Mouse (Mus musculus) heart, adult 2 months (tissue): ENCODE results near the gene Tmem199.

ENCODE experiments used
- CTCF ChIP-seq: fragments of 200-600 bp; IDR thresholded peaks from 2 replicates; pipeline ENCODE4 v1.8.1; 2022; ENCODE audit warnings: antibody characterized with exemption, mild to moderate bottlenecking, moderate library complexity
- POLR2A ChIP-seq: fragments of 200-500 bp; IDR thresholded peaks from 2 replicates; pipeline ENCODE4 v1.6.1; 2011; ENCODE audit warnings: mild to moderate bottlenecking, low read depth, low read length, control low read depth; ENCODE audit not compliant: insufficient read depth

DNA sequence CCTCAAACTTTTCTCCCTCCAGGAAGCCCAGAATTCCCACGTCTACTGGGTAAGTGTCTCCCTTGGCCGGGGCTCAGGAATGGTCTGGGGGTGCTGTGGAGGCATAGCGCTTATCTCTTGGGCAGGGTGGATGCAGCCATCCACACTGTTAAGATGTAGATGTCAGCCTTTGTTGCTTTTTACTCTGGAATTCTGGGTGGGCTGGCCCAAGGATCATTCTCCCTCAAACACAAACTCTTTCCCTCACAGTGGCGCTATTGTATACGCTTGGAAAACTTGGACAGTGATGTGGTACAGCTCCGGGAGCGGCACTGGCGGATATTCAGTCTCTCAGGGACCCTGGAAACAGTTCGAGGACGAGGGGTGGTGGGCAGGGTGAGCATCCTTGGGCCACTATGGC lies 7.0 kb upstream of the Tmem199 start:
- TF ChIP-seq POLR2A, result 0 out of 2 replicates have a peak, but pooled peaks have one; percentile 6
- no peak for TF ChIP-seq CTCF
